Mouse (Mus musculus) frontal cortex, postnatal 14 days (tissue): ENCODE data around the gene Ccr3.
"Not testable (repeated sequence)": the region's sequence is repeated elsewhere in the genome, so short reads cannot be mapped to it uniquely, and the experiment has no call there.

Source experiments
- DNase-seq, 2 experiments: peaks; one replicate each; pipeline ENCODE4 v3.0.0; 2022; ENCODE audit warnings: low spot score in 2 of 2

Ccr3 gene

DNA sequence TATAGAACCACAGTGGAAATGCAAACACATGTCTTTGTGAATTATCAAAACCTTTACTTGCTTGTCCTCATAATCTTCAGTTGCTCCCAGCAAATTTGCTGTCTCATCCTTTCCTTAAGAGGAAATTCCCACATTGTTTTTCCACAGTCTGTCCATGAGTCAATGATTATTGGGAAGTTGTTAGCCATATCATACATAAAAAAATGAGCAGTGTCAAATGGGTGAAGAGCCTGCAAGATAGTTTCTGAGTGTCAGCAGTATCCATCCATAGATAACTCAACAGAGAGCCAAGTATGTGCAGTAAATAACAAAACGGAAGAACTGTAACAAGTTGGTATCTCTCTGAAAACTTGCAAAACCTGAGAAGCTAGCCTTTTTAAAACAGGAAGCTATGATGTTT is at the start of gene Ccr3:
Ccr3 (plus strand) TSS at position 301 of the 400 bp plus-strand sequence.
- DNase-seq = no peak

- no peak for DNase-seq
Observed at GRCm38 (mm10) chr9:123975630-123976029, 46.1 kb upstream of the Ccr3 start.

- no peak for DNase-seq
Observed at GRCm38 (mm10) chr9:123976876-123977663, 44.7 kb upstream of the Ccr3 start.

GRCm38 (mm10) chr9:123978308-123978707 is 43.5 kb upstream of the Ccr3 start, which contains the start of gene Ccr1l1:
Gene Ccr1l1 (minus strand): TSS chr9:123978408.
- no peak for DNase-seq

GRCm38 (mm10) chr9:123980858-123981475 is 40.8 kb upstream of the Ccr3 start:
- DNase-seq = not testable (repeated sequence)

- DNase-seq = no peak
Observed at GRCm38 (mm10) chr9:123981909-123982308, 39.9 kb upstream of the Ccr3 start.

- DNase-seq = no peak
Observed at GRCm38 (mm10) chr9:123982720-123983119, 39.1 kb upstream of the Ccr3 start.

- DNase-seq = no peak
Observed at GRCm38 (mm10) chr9:123984943-123985342, 36.8 kb upstream of the Ccr3 start.

GRCm38 (mm10) chr9:123986217-123986616 is 35.6 kb upstream of the Ccr3 start:
- no peak for DNase-seq

- no peak for DNase-seq
Observed at GRCm38 (mm10) chr9:123989671-123990070, 32.1 kb upstream of the Ccr3 start.

DNA sequence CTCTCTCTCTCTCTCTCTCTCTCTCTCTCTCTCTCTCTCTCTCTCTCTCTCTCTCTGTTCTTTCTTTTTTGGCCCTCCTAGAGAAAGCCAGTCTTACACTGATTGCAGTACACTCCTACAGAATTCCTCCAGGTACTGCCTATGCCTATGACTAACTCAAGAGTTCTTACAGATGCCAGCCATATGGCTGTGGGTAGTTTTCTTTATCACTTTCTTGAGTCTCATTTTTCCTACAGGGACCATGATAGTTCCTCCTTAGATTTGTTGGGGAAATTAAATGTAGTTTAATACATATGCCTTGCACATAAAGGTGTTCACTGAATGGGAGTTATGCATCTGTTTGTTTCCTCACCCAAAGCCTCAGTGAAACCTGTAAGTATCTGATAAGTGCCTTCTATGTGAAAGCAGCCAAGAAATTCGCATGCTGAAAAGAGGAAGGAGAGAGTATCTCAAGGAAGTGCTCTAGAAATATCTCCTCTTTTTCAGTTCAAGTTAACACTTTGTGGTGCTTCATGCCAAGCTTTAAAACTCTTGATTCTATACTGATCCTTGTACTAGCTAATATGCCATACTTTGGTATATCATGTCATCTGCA is 30.4 kb upstream of the Ccr3 start:
- no peak for DNase-seq

DNA sequence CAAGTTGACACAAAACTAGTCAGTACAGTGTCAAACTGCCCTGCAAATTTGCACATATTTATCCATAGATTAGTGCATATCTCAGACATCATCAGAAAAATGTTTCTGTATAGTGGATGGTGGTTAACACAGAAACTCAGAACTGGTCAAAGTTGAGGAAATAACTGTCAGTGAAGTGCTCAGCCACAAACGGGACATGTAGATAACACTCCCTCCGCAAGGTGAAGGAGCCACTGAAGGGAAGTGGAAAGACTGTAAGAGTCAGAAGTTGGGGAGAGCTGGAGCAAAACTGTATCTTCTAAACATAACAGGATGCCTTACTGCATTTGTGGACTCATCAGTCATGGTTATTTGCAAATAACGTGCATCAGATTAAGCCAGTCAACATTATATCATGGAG is 24.1 kb upstream of the Ccr3 start:
- DNase-seq = no peak

DNA sequence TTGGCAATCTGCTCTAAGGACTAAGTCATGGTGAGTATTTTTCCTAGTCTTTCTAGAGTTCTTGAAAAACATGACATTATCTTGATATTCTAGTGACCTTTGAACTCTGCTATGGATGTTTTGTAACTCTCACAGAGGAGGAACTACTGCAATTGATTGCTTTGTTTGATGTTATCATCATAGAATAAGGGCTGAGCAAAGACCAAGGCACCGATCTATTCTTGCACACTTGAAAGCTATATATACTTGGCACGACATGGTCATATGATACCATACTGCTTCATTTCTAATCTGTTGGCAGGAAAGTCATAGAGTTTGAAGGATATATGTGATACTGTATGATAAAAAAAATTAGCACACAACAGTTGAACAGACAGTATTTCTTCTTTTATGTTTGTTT is 22.0 kb upstream of the Ccr3 start:
- no peak for DNase-seq

DNA sequence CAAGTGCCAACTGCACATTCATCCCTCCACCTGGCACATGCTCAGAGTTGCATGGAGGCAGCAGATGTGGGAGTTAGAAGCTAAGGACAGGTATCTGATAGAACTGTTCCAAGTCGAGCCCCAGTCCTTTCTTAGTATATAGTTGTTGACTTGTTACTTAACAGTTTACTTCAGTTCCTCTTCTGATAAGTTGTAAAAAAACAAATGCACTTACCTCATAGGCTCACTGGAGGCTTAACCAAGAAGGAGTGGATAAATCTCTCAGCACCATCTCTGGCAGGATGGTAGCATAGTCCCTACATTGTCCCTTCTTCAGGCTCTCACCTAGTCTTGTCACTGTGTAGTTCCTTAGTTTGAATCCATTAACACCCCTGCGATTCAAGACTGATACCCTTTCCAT is 9.1 kb upstream of the Ccr3 start:
- no peak for DNase-seq

DNA sequence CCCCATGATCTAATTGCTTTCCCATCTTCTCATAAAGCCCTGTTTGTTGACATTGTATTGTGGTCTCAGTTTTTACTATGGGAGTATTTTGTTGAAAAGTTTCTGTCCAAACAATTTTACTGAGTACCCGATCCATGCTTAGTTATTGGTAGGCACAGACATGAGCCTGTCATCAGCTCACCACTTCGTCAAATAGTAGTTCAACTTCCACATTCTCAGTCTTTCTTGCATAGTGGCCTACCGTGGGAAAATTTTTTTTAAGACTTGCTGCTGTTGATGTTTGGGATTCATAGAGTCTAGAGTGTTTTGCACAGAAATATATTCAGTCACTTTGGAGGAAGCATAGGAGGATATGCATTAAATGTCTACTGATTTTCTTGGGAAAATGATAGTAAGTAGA is 8.5 kb upstream of the Ccr3 start:
- DNase-seq = no peak

GRCm38 (mm10) chr9:124014985-124015652 is 6.7 kb upstream of the Ccr3 start:
- no peak for DNase-seq

GRCm38 (mm10) chr9:124016048-124016447 is 5.7 kb upstream of the Ccr3 start:
- DNase-seq = no peak

DNA sequence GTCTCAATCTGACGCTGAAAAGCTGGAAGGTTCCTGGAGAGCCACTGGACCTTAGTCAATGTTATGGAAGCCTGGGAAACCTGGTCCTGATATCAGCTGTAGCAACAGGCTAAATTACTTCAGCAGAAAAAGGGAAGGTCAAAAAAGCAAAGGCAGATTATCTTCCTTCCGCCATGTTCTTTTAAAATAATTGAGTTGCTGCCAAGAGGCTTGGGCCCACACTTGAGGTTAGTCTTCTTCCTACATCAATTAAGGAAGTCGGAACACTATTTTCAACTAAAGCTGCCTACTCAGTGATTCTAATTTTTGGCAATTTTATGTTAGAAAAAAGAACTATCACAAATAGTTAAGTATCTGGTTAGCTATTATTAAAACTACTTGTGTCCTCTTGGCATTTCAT is 1.9 kb upstream of the Ccr3 start:
- DNase-seq = no peak

GRCm38 (mm10) chr9:124033345-124033744 is 11.6 kb downstream of the Ccr3 start:
- no peak for DNase-seq

GRCm38 (mm10) chr9:124037707-124038106 is 15.9 kb downstream of the Ccr3 start:
- DNase-seq = peak; percentile 26 to 53

DNA sequence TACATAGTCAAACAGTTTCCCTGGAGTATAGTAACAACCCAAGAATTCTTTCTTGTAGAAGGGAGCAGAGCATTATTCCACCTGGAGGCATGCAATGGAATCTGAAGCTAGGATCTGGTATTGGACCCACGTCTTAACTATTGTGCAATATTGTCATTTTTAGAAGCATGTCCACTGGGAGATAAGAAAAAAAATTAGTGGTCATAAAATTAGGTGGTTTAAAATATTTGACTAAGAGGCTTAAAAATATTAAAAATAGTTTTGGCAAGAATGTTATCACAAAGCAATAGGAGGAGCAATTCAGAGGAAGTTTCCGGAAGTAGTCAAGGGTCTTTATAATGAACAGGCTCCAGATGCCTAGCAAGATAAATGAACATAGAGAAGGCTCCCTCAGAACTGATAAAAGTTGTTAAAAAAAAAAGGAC is 16.4 kb downstream of the Ccr3 start:
- no peak for DNase-seq

DNA sequence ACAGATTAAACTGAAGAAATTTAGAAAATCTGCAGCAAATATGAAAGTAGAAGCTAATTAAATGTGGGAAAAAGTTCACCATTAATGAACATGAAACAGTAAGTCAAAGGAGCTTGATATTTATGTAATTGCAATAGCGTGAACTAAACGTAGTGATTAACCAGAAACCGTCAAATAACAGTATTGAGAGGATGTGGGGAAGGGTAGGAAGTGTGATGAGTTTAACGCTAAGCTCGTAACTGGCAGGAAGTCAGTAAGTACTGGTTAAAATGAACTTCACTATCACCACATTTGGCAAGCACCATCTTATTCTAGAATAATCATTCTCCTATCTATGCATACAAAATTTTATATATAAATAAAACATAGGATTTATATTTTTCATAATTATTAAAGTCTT is 17.2 kb downstream of the Ccr3 start:
- DNase-seq = no peak
